Mouse (Mus musculus) heart, adult 8-10 months (tissue): ENCODE results near the gene Tmem243. TPM values are rescaled to one million over a fixed set of nuclear protein-coding genes. Genes with fewer than 3 reads are reported as not detected.

Experiments
- DNase-seq: peaks from one replicate; pipeline ENCODE4 v3.0.0; 2022; ENCODE audit warnings: low spot score
- total RNA-seq, 4 experiments: library from RNA; stranded (reverse); gene quantifications; 2 replicates each; pipeline ENCODE4 v1.2.4; 2022

Tmem243 gene
- 10 to 100 TPM in 2 of 4 experiments, 1 to 10 TPM in 2; 9.6 to 12.6 (median 10.1) TPM for total RNA-seq

- peak; percentile 91 for DNase-seq
These were observed at the start of gene Tmem243 for GRCm38 (mm10) chr5:9100207-9100848. TSS of gene Tmem243 (plus strand) at chr5:9100668.

- peak; percentile 46 for DNase-seq
These were observed 44.3 kb upstream of the Tmem243 start for GRCm38 (mm10) chr5:9056020-9056660.

- no peak for DNase-seq
These were observed 43.1 kb upstream of the Tmem243 start for GRCm38 (mm10) chr5:9057277-9057879.

GRCm38 (mm10) chr5:9059303-9060023 lies 41.0 kb upstream of the Tmem243 start:
- DNase-seq, result no peak

DNA sequence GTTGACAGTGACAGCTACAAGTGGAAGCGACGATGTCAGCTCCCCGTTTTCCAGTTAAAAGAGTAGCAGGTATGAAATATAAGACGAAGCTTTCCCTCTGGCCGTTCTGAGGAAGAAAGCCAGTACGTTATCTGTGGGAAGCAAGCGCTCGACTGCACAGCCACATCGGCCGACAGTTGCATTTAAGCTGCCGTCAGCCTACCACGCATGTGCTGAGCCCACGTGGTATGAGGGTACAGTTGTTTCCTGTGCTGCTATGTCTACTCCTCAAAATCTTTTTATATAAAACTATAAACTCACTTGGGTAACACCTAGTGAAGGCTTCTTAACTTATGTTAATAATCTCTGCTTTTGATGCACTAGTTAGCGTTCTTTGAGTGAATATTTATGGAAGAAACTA lies 40.2 kb upstream of the Tmem243 start:
- DNase-seq, result no peak

- no peak for DNase-seq
These were observed 36.3 kb upstream of the Tmem243 start for GRCm38 (mm10) chr5:9064217-9064616.

- DNase-seq, result peak; percentile 68
These were observed 31.6 kb upstream of the Tmem243 start for GRCm38 (mm10) chr5:9068886-9069285.

DNA sequence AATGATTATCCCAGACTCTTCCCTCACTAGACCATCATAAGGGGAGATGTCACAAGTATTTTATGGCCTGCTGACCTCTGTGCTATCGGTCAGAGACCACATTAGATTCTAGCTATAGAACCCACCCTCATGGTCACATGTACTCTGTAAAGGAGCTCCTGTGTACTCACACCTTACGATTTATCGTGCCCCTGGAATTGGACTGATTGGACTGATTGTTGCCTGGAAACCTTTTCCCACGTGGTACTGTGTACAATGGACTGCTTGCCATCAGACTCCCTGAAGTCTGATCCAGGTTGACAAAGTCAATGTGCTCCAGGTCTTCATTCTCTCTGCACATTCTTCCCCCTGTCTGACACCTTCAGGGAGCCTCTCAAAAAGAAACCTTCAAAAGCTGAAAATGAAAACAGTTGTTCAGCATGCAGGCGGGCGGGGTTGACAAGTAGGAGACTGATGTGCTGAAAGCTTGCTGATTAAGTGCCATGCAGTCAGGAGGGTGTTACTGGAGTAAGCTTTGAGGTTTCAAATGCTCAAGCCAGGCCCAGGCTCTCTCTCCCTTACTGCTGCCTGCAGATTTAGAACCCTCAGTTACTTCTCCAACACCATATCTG lies 30.8 kb upstream of the Tmem243 start:
- DNase-seq, result no peak

DNA sequence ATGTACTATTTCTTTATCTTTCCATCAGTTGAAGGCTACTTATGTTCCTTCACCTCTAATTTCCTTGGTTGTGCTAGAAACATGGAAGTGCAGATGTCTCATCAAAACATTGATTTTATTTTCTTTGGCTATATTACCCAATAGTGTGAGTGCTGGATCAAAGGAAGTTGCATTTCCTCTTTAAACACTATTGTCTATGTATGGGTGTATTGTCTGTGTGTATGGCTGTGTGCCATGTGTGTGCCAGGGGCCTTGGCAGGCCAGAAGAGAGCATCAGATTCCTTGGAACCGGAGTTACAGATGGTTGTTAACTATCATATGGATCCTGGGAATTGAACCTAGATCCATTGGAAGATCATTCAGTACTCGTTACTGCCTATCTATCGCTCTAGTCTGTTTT lies 29.1 kb upstream of the Tmem243 start:
- DNase-seq, result no peak

- DNase-seq, result no peak
These were observed 27.2 kb upstream of the Tmem243 start for GRCm38 (mm10) chr5:9073177-9073854.

DNA sequence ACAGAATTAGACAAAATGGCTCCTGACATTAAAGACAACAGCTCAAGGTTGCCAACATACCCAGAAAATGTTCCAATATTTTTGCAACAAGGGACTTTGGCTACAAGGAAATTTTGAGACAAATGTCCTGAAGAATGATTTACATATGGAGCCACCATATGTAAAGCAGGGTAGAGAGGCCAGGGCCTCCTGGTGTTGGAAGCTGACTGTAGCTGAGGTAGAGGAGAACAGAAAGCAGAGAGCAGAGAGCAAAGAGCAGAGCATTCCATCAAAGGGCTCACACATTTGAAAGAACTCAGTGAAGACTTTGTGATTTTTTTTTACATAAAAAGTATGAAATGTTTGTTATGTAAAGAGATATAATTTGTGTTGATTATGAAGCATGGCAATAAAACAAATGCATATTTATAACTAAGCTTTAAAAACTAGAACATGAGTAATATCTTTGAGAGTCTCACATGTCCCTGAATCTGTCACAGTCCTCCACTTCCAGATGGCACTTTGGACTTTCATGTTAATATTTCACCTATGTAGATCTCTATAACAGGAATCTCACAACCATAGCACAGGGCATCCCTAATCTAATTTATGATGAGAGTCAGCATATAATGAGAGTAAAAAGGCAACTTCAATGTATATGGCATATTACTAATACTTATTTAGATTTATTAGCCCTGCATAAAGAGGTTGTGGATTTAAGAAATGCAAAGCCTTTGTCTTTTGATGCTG lies 20.5 kb upstream of the Tmem243 start:
- DNase-seq, result no peak

DNA sequence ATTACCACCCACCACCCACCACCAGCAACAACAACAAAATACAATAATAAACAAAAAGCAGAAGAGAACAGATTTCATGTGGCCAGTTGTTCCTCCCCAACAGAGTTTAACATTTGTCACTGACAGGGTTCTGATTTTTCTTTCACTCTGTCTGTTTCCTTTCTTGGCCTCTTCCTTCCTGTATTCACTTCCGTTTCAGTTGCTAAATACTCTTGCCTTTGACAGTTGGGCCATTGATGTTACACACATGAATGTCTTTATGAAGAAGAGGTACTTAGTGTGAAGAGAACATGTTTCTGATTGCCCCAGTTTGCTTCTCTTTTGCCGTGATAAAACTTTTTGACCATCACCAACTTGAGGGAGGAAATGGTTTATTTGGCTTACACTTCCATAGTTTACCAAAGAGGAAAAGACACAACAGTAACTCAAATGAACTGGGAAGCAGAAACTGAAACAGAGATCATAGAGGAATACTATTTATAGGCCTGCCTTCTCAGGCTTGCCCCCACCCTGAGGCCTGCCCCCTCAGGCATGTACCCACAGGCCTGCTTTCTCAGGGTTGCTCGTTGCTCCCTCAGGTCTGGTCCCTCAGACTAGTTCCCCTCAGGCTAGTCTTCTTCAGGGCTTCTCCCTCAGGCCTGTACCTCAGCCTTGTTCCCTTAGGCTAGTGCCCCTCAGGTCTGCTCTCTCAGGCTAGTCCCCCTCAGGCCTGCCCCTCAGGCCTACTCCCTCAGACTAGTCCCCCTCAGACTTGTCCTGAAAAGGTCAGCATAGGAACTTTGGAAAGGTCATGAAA lies 13.3 kb upstream of the Tmem243 start:
- no peak for DNase-seq

GRCm38 (mm10) chr5:9090493-9091106 lies 9.9 kb upstream of the Tmem243 start:
- no peak for DNase-seq

DNA sequence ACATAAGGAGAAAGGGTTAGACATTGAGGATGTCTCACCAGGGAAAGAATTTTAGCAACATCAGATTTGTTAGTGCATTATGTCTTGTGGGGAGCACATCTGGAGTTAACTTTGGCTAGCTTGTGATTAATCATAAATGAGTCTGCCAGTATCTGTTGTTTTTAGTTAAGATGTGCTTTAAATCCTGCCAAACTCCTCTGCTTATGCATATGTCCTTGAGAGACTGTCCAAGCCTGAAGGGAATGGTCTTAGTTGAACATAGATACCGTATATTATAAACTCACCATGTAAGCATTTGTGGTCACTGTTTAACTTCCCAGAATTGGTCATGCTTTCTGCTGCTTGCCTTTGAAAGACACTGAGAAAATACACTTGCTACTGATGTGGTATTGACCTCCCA lies 7.8 kb upstream of the Tmem243 start:
- no peak for DNase-seq

DNA sequence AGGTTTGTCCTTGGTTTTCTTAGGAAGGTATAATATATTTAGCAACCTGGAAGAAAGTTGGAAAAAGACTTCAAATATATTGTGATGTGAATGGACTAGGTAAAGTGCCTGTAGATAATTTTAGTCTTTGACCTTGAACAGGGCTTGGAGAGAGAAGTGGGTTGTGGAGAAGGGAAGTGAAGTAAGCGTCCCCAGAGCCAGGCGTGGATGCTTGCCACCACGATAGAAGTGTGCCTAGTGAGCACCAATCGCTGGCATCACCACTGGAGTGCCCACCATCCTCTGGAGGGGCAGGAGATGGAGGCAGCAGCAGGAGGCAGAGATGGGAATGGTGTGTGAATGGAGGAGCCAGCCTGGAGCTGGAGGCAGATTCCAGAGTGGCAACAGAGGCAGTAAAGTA lies 7.0 kb upstream of the Tmem243 start:
- DNase-seq, result no peak

- peak; percentile 32 for DNase-seq
These were observed 657 bp downstream of the Tmem243 start for GRCm38 (mm10) chr5:9100849-9101801.

GRCm38 (mm10) chr5:9102696-9103095 lies 2.2 kb downstream of the Tmem243 start:
- no peak for DNase-seq

DNA sequence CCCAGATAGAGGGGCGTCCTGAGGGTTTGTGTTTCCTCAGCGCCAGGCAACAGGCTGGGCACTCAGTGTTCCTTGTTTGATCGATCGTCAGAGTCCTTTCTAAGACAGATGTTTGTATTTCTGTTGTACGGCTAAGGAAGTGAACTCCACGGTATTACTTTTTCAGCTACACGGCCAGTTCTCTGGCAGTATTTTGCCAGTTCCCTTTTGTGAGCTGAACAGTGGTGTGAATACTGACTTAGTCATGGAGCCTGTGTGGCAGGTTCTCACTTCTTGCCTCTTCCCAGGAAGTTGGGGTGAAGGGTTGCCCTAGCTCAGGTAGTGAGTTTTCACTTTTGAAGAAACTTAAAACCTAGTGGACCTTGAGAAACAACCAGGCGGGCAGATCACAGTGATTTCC lies 3.5 kb downstream of the Tmem243 start:
- DNase-seq, result no peak
